Mouse (Mus musculus): ENCODE data around the gene Nlrp9b.
"Not testable (repeated sequence)": the region's sequence is repeated elsewhere in the genome, so short reads cannot be mapped to it uniquely, and the experiment has no call there.

The Nlrp9b gene

DNA sequence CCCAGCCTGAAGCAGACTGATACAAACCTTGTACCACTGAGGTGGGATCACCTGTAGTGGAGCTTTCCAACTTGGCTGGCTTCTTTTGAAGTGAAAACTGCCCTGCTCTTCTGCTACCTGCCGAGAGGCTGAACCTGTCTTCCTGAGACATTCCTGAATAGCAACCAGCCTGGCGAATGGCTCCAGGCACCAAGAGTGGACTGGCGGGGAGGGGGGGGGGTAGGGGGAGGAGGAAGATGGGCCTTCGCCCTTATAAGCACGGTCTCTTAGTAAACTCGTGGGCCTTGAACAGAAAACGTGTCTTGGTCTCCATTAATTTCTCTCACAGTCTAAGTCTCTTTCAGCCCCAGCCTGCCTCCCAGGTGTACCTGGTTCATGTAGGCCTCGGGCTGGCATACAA is at the start of gene Nlrp9b:
Nlrp9b (plus strand) TSS at position 301 of the 400 bp plus-strand sequence.
- DNase-seq (ENCODE audit: low read depth, low spot score): not testable (repeated sequence)

DNA sequence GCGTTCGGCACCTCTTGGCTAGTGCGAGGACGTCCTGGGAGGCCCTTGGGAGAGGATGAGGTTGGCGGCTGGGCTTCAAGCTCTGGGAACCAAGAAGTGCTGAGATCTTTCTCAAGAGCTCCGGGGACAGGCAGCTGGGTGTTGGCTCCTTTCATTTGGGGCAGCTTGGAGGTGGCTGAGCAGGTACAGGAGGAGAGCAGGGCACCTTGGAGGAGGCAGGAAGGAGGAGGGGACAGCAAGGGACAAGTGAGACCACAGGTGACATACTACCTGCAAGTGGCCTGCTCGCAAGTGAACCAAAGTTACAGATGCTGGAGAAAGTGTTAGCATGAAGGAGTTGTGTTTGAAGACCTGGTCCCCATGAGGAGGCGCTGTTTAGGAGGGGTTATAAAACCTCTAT is 46.6 kb upstream of the Nlrp9b start:
- DNase-seq (ENCODE audit: low read depth, low spot score): no peak

DNA sequence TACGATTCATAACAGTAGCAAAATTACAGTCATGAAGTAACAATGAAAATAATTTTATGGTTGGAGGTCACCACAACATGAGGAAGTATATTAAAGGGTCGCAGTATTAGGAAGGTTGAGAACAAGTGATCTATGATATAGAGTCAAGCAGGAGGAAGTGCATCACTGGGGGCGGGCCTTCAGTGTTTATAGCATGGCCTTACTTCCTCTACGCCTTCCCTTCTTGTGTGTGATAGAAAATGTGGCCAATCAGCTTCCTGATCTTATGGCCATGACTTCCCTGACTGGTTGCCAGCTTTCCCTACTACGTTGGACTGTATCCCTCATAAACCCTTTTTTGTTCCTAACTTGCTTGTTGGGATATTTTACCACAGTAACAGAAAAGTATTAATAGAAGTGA is 46.1 kb upstream of the Nlrp9b start:
- no peak for DNase-seq (ENCODE audit: low read depth, low spot score)

DNA sequence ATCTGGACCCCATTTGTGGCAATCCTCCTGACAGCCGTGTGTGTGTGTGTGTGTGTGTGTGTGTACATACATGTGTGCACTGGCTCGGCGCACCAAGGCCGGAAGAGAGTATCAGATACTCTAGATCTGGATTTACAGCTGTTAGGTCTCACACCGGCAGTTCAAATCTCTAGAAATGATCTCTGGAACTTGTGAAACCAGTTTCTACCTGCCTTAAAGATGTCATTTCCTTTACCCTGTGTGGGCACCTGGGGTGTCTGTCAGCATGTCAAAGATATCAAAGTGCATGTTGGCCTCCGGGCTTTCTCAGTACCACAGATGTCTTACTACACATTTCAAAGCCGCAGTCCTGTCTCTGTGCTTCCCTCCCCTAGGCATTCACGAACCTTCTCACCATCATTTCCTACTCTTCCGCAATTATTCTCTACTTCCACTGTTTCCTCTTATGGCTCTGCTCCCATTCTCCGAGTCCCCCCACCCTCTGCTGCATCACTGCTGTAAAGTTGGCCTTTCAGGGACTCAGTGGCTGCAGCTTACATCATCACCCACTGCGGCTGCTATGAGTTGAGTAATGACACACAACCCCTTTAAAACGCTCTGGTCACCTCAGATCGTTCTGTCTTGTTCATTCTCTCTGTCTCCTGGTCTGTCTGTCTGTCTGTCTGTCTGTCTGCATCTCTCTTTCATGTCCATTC is 45.3 kb upstream of the Nlrp9b start:
- DNase-seq (ENCODE audit: low read depth, low spot score): no peak

DNA sequence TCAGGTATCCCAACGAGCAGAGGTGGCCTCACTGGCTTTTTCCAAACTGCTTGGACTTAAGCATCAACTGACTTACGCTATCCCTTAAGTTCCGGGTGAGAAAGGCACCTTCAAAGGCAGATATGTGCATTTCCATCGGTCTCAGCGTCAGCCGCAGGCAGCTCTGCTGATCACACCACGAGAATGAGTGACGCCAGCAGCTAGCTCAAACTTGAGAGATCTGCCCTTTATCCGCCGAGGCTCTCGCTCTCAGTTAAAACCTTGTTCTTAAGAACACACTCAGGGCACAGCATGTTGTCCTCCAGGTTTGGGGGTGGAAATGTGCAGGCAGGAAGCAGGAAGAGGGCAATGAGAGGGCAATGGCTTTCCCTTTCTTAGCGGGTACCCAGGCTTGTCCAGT is 42.3 kb upstream of the Nlrp9b start:
- no peak for DNase-seq (ENCODE audit: low read depth, low spot score)

DNA sequence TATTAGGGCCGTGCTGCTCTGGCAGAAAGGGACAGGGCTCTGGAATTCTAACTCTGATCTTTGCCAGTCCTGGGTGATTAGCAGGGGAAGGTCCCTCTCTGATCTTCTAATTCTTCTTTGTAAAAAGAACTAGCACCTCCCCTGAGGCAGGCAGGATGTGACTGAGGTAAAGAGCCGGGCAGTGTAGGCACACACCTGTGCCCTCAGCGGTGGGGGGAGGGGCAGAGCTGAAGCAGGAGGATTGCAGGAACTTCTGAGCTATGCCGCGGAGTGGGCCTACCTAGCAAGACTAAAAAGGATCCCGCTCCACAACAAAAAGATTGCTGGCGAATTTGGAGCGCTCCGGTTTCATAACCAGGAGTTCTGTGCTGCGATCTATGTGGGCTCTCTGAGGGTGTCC is 41.3 kb upstream of the Nlrp9b start:
- no peak for DNase-seq (ENCODE audit: low read depth, low spot score)

DNA sequence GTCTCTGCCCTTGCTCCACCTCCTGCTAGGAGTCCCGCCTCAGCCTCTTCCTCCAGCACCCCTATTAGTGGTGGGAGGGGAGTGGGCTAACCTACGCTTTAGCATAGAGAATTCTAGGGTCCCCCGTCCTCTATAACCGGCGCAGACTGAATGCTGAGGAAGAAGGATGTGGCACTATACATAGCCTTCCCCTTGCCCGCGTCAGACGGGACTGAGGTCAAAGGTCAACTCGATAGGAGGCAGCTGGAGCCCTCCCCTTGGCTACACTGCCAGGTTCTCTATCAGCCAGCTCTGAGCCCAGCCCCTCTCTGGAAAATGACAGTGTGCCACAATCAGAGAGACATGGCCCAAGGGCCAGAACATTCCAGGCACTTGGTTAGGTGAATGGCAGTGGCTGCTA is 40.7 kb upstream of the Nlrp9b start, which contains the start of gene Igsf23:
Igsf23 (minus strand) TSS at position 168 of the 400 bp plus-strand sequence.
- no peak for DNase-seq (ENCODE audit: low read depth, low spot score)

DNA sequence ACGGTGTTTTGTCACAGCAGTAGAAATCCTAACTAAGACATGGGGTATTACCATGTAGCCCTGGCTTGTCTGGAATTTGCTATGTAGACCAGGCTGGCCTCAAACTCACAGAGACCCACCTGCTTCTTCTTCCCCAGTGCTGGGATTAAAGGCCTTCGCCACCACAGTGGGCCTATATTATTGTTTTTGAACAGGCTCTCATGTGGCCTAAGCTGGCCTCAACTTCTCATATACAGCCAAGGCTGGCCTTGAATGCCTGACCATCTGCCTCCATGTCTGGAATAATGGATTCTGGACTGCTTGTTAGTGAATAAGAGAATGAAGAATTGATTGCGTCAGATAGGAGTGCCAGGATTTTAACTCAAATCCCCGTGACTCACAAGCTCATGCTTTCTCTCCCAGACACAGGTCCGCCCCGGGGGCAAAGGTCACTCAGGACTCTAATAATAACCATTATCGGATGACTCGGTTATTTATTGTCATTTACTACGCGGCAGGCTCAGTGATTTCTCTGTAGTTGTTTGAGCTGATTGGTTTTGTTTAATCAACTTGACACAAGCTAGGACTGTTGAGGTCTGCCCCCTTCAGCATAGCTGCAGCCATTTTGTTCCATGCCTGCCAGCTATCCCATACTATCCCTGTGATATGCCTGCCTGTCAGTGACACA is 38.8 kb upstream of the Nlrp9b start:
- DNase-seq (ENCODE audit: low read depth, low spot score): no peak

DNA sequence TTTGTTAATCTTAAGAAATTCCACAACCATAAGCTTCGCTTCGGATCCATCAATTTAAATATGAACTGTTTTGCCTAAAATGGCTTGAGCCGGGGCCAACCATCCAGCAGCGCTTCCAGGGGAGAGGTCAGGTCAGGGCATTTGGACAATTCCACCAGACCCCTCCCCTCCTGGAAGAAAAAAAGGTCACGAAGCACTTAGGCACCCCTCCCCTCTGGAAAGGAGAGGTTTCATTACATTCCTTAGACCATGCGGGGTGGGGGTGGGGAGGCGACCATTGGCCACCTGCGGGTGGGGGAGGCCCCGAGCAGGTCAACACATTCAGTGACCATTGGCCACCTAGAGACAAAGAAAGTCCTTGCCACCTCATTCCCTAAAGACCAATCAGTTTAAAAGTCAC is 38.2 kb upstream of the Nlrp9b start:
- no peak for DNase-seq (ENCODE audit: low read depth, low spot score)

DNA sequence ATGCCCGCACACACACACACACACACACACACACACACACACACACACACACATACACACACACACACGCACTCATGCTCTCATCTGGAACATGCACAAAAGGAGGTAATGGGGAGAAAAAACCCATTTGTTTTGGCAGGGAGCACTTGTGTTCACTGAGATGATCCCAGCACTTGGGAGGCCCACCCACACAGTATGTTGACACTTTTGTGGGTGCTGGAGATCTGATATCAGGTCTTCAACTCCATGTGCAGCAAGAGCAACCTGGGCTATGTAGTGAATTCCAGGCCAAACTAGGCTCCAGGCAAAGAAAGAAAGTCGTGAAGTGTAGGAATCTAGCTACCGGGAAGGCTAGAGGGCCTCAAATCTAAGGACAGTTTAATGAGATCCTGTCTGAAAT is 35.4 kb upstream of the Nlrp9b start:
- no peak for DNase-seq (ENCODE audit: low read depth, low spot score)

DNA sequence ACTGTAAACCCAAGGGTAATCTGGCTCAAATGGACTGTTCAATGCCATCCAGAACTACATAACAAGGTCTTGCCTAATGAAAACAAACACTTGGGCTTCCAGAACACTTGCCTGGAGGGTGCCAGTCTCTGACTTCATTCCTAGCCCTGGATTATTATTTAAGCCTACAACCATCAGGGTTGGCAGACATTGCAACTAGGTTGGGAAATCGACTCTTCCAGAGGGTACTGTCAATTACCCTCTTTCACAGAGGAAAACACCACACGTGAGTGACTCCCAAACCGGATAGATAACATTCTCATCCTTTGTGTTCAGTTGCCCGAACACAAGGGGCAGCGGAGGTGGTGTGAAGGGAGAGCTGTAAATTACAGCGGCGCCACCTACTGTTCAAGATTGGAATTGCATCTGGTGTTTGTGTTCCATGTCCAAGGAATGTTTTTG is 34.9 kb upstream of the Nlrp9b start:
- peak; percentile 41 for DNase-seq (ENCODE audit: low read depth, low spot score)

DNA sequence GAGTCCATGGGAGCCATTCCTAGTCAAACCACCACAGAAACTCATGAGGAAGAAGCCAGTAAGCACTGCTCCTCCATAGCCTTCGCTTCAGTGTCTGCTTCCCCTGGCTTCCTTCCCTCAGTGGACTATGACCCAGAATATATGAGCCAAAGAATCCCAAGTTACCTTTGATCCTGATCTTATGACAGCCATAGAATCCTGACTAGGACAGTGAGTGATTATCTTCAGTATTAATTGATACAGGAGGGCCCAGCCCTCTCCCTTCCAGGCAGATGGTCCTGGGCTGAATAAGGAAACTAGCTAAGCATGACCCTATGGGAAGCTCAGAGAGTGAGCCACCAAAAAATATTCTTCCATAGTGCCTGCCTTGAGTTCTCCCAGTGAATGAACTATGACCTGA is 28.8 kb upstream of the Nlrp9b start:
- no peak for DNase-seq (ENCODE audit: low read depth, low spot score)

DNA sequence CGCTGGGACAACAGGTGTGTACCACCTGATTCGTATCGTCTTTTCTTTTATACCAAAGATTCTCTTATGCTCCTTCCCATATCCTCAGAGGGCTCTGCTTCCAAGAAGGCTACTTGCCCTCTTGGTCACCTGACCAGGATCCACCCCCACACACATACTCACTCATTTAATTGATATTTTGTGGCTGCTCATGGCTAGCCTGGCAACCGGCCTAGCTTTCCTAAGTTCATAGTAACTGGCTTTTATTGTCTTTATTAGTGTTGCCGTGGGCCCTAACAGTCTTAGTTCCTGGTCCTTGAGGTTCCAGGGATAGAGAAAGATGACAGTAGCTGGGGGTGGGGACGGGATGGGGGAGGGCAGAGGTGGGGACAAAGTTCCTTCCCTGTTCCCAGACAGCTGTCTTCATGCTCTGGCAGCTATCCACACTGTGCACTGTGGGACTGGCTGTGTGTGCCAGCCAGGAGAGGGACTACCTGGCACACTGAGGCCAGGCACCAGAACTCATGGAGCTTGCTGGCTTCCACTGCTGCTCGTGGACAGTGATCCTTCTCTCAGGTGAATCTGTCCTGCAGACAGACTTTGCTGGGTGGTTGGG is 26.2 kb upstream of the Nlrp9b start, which contains the start of gene Ceacam20:
Ceacam20 (plus strand) TSS at position 428 of the 595 bp plus-strand sequence.
- no peak for DNase-seq (ENCODE audit: low read depth, low spot score)

DNA sequence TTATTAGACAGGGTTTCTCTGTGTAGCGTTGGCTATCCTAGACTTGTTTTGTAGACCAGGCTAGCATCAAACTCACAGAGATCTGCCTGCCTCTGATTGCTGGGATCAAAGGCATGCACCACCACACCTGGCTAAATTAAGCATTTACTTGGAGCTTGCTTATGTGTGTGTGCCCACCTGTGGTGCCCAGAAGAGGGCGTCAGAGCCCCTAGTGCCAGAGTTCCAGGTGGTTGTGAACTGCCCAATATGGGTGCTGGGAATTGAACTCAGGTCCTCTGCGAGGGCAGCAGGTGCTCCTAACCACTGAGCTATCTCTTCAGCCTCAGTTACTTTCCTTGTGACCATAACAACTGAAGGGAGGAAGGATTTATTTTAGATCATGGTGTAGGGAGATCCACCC is 22.2 kb upstream of the Nlrp9b start:
- no peak for DNase-seq (ENCODE audit: low read depth, low spot score)

DNA sequence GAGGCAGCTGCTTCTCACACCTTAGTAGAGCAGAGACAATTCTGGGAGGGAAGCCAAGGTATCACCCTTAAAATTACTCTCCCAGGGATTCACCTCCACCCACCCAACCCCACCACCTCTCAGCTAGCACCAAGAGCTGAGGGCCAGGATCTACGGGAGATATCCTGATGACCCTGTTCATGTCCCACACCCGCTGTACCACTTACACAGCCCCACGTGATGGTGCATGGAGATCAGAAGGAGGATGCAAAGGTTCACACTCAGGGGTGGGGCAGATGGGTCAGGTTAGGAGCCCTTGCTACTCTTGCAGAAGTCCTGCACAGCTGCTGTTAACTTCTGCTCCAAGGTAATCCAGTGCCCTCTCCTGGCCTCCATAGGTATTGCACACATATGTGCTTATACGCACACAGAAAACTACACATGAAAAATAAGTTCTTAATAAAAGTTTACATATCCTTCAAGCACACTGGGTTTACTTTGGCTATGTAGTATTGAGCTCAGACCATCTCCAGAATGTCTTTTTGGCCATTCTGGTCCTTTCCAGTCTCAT is 21.6 kb upstream of the Nlrp9b start:
- no peak for DNase-seq (ENCODE audit: low read depth, low spot score)

DNA sequence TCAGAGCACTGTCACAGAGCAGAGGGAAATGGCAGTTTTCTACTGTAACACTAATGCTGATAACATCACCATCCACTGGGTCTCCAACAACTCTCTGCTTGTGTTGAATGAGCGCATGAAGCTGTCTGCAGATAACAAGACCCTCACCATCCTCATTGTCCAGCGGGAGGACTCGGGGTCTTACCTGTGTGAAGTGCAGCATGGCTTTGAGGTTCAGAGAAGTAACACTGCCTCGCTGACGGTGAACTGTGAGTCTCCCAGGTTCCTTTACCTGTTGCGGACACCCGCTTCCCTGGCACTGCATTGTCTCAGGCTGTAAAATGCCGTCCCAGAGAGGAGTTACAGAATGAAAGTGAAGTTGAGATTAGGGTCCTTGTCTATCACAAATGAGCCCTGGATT is 21.1 kb upstream of the Nlrp9b start:
- DNase-seq (ENCODE audit: low read depth, low spot score): no peak

DNA sequence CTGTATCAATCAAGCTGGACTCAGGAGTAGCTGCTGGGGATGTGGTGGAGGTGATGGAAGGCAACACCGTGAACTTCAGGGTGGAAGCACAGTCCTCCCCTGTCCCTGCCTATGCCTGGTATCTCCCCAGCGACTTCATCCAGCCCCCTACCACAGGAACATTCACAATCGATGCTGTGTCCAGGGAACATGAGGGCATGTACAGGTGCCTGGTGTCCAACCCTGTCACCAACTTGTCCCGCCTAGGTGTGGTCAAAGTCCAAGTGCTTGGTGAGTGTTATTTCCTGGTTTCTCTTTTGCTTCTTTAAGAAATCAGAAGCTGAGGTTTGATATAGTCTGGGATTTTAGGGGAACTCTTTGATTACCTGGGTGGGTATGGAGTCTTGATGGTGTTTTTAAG is 19.7 kb upstream of the Nlrp9b start:
- DNase-seq (ENCODE audit: low read depth, low spot score): no peak

DNA sequence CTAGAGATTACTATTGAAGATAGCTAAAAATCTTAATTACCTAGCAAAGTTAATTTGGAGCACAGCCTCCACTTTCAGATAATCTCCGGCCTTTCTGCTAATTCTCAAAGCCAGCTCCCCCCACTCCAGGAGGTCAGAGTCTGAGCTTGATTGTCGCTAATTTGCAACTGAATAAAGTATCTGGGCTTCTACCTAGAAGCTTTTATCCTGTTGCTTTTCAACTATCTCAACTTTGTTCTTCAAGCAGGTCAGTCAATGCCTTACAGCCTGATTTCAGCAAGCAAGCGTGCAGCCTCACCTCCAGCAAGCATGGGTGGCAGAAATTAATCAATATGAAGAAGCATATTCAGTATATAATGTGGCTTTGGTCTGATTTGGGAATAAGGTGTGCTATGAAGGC is 5.5 kb downstream of the Nlrp9b start:
- DNase-seq (ENCODE audit: low read depth, low spot score): not testable (repeated sequence)

DNA sequence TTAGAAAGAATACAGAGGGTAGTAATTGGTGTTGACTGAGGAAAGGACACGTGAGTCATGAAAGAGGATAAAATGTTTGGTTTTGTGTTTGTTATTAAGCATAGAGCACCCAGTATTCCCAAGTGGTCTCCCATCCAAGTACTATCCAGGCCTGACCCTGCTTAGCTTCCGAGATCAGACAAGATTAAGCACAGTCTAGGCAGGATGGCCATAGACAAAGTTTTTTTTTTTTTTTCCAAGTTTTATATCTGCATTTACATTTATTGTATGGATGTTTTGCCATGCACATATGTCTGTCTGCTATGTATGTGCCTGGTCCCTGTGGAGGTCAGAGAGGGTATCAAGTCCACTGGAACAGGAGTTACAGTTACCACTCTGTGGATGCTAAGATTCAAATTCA is 18.7 kb downstream of the Nlrp9b start:
- DNase-seq (ENCODE audit: low read depth, low spot score): no peak

DNA sequence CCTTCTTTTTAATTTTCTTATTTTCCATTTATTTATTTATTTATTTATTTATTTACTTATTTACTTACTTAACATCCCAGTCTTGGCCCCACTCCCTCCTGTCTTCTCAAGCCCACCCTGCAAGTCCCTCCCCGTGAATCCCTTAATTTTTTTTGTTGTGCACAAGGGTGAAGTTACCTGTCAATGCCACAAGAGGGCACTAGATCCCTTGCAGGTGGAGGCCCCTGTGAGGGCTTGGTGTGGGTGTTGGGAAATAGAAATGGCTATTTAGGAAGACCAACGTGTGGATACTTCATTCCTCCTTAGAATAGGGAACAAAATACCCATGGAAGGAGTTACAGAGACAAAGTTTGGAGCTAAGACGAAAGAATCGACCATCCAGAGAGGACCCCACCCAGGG is 72.8 kb downstream of the Nlrp9b start:
- DNase-seq (ENCODE audit: low read depth, low spot score): not testable (repeated sequence)

DNA sequence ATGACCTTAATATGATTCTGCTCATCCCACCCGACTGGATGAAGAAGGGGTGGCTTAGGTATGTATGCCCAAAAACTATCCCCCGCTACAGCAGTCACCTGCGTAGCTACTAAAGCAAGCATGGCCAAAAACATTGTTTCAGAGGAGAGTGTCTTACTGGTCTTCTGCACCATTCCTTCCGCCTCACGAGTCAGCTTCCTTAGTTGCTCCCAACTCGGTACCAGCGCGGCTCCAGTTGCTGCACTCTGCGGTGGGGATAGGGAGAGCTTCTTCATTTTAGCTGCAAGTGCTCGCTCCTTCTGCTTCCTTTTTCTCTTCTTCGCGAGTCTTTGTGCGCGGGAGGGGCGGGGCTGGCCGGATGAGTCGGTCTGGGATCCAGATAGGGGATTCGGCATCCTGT is 86.9 kb downstream of the Nlrp9b start:
- DNase-seq (ENCODE audit: low read depth, low spot score): not testable (repeated sequence)

DNA sequence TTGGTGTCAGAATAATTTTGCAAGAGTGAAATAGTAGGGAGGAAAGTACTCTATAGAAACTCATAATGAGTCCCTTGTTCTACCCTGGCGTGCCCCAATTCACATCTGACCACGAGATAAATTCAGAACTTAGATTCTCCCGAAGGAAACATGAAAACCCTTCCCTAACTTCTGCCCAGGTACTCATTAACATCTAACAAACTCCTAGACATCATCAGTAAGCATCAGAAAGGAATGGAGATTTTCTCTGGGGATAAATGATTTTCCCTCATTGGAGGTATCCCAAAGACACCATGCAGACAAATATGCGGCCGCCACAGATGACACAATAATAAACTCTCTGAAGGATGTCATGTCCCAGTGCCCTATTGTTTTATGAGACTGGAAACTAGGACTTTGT is 108.1 kb downstream of the Nlrp9b start, which contains the start of gene Vmn1r91:
Vmn1r91 (plus strand) TSS at position 301 of the 400 bp plus-strand sequence.
- DNase-seq (ENCODE audit: low read depth, low spot score): not testable (repeated sequence)

Measured in retina, adult 2 months (tissue).